Mouse (Mus musculus) megakaryocyte, embryonic 14.5 days (primary cell): ENCODE measurements around the gene Klrb1a.

ENCODE experiments used
- FLI1 ChIP-seq: IDR thresholded peaks from 2 replicates; pipeline ENCODE4 v1.6.1; 2012; ENCODE audit warnings: low read length, inconsistent platforms, mixed read lengths
- GATA1 ChIP-seq: IDR thresholded peaks from 3 replicates; pipeline ENCODE4 v1.6.1; 2012; ENCODE audit warnings: mixed read lengths, low read length, inconsistent platforms, borderline replicate concordance

GRCm38 (mm10) chr6:128650187-128650586 is 26.9 kb upstream of the Klrb1a start:
- TF ChIP-seq GATA1 (no peak), FLI1 (no peak)
